Mouse (Mus musculus): ENCODE measurements around the gene Cebpe.

Gene Cebpe

GRCm38 (mm10) chr14:54669381-54669780 is 42.6 kb downstream of the Cebpe start:
- peak; percentile 47 to 54 for DNase-seq

GRCm38 (mm10) chr14:54664477-54665222 is 47.3 kb downstream of the Cebpe start:
- no peak for DNase-seq
